Mouse (Mus musculus) liver, postnatal 0 days (tissue): Measurements from ENCODE around the gene Spp2.

Experiments
- CTCF ChIP-seq: sonication (generic); IDR thresholded peaks from 2 replicates; pipeline ENCODE4 v1.5.1; 2016; ENCODE audit warnings: antibody characterized with exemption, low read depth
- EP300 ChIP-seq: IDR thresholded peaks from 2 replicates; pipeline ENCODE4 v1.6.1; 2016; ENCODE audit warnings: antibody characterized with exemption, low read depth, mild to moderate bottlenecking

DNA sequence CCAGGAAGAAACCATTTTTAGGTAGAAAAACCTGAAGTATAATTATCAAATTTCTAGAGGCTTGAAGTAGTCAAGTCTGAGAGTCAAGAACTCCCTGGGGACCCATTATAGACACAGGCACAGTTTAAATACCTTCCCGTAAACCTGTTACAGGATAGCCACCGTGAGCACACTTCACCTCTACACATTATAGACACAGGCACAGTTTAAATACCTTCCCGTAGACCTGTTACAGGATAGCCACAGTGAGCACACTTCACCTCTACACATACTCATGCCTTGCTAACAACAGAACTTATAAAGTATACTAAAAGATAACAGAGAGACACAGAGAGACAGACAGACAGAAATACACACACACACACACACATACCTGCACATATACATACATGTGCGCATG, 24.5 kb downstream of the Spp2 start:
- TF ChIP-seq EP300 (no peak), CTCF (no peak)
